8 mouse cellular contexts compared by ENCODE assay signal in the genomic region with DNA sequence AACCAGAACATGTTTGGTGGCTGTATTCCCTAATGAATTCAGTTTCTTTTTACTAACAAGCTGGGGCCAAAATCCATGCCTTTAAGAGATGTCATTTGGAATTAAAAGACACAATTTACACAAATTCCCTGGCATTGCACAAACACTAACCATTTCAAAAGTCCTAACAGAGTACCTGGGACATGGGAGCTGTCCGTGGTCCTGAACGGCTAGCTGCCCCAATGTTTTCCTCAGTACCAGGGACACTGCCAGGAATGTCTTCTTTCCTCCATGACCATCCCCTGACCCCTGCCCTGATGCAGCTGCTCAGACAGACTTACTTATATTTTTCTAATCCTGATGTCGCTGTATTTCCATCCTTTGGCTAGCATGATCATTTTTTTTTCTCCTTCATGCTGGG. TPM values are rescaled to one million over a fixed set of nuclear protein-coding genes. Genes with fewer than 3 reads are reported as not detected.
A peak's percentile ranks its signal among the peaks of the same experiment; 100 is the strongest.
DNase-seq lines count a peak whose midpoint lies in the region; ATAC-seq and TF ChIP-seq lines count a peak whose summit lies in the region.

No protein-coding gene starts in this region.

- H3K4me2 ChIP-seq in lung, embryonic 14.5 days: no peak overlapping the region
- no peak overlapping the region for H3K4me2 ChIP-seq in neural tube, embryonic 11.5 days (ENCODE audit: low read depth)
- H3K4me2 ChIP-seq in intestine, postnatal 0 days (replicated peaks; ENCODE audit: low read depth): no peak overlapping the region

- H3K4me1 ChIP-seq in lung, embryonic 14.5 days (ENCODE audit: insufficient read depth): no peaks in the 10 kb centered on the region
- H3K4me1 ChIP-seq in neural tube, embryonic 11.5 days (ENCODE audit: control insufficient read depth, insufficient read depth, low read length): no peaks in the 10 kb centered on the region
- H3K4me1 ChIP-seq in intestine, postnatal 0 days (replicated peaks; ENCODE audit: control insufficient read depth, insufficient read depth, low read length): no peaks in the 10 kb centered on the region

- H3K9me3 ChIP-seq in lung, embryonic 14.5 days (ENCODE audit: low read depth, low read length): no peaks in the 10 kb centered on the region
- H3K9me3 ChIP-seq in neural tube, embryonic 11.5 days (ENCODE audit: control insufficient read depth, low read length): no peaks in the 10 kb centered on the region
- H3K9me3 ChIP-seq in intestine, postnatal 0 days (ENCODE audit: control insufficient read depth): no peaks in the 10 kb centered on the region

- TF ChIP-seq CTCF in lung, embryonic 14.5 days (IDR thresholded peaks at IDR 0.05; ENCODE audit: low read depth): no peak
- TF ChIP-seq CTCF in intestine, postnatal 0 days (IDR thresholded peaks at IDR 0.05; ENCODE audit: low read depth): no peak

- no peak overlapping the region for H3K27ac ChIP-seq in lung, embryonic 14.5 days (ENCODE audit: low read depth)
- H3K27ac ChIP-seq in neural tube, embryonic 11.5 days (ENCODE audit: low read depth, low read length): no peak overlapping the region
- H3K27ac ChIP-seq in intestine, postnatal 0 days (ENCODE audit: low read depth, low read length): no peak overlapping the region

- no peak overlapping the region for H3K4me3 ChIP-seq in lung, embryonic 14.5 days (ENCODE audit: low read depth, low read length)
- no peak overlapping the region for H3K4me3 ChIP-seq in neural tube, embryonic 11.5 days (ENCODE audit: low read depth, low read length)
- no peak overlapping the region for H3K4me3 ChIP-seq in intestine, postnatal 0 days (ENCODE audit: low read depth, low read length)

- H3K9ac ChIP-seq in lung, embryonic 14.5 days: no peak overlapping the region
- H3K9ac ChIP-seq in neural tube, embryonic 11.5 days (ENCODE audit: low read length): no peak overlapping the region
- no peak overlapping the region for H3K9ac ChIP-seq in intestine, postnatal 0 days (ENCODE audit: low read depth, low read length)

- ATAC-seq in CD4-positive, CD25-positive, alpha-beta regulatory T cell, adult 4 months: no peak
- ATAC-seq in lung, embryonic 14.5 days (ENCODE audit: insufficient read depth): no peak
- no peak for ATAC-seq in neural tube, embryonic 11.5 days (ENCODE audit: insufficient read depth, low FRiP score, low TSS enrichment)
- no peak for ATAC-seq in intestine, postnatal 0 days

- H3K36me3 ChIP-seq in lung, embryonic 14.5 days (ENCODE audit: insufficient read depth): no peaks in the 10 kb centered on the region
- no peaks in the 10 kb centered on the region for H3K36me3 ChIP-seq in neural tube, embryonic 11.5 days (ENCODE audit: control insufficient read depth, insufficient read depth, low read length)
- no peaks in the 10 kb centered on the region for H3K36me3 ChIP-seq in intestine, postnatal 0 days (ENCODE audit: control insufficient read depth, insufficient read depth)

- H3K27me3 ChIP-seq in lung, embryonic 14.5 days (ENCODE audit: insufficient read depth, low read length): no peaks in the 10 kb centered on the region
- no peaks in the 10 kb centered on the region for H3K27me3 ChIP-seq in neural tube, embryonic 11.5 days (ENCODE audit: control insufficient read depth, insufficient read depth, low read length)
- no peaks in the 10 kb centered on the region for H3K27me3 ChIP-seq in intestine, postnatal 0 days (replicated peaks; ENCODE audit: control insufficient read depth, insufficient read depth, low read length)

- DNase-seq in CD4-positive, CD25-positive, alpha-beta regulatory T cell, adult 2 months (ENCODE audit: low read depth, low spot score): peak; percentile 3
- DNase-seq in lung, embryonic 14.5 days: peak; percentile 88
- no peak for DNase-seq in lung, postnatal 25 days (ENCODE audit: low spot score)
- peak; percentile 91 for DNase-seq in embryo, embryonic 10 days (ENCODE audit: low spot score)
- peak; percentile 68 for DNase-seq in neural tube, embryonic 11.5 days (ENCODE audit: low spot score)
- no peak for DNase-seq in left cerebral cortex, adult 11 months (ENCODE audit: low spot score)

- WGBS in lung, embryonic 14.5 days: 2% methylated on average over 3 of the region's 3 CpGs
- 8% methylated on average over 3 of the region's 3 CpGs for WGBS in neural tube, embryonic 11.5 days
- WGBS in intestine, postnatal 0 days: 7% methylated on average over 3 of the region's 3 CpGs

RNA-seq across cellular contexts. Expression of a gene that starts 43.5 kb away (rescaled TPM):
- not detected for polyA plus RNA-seq in CD4-positive, CD25-positive, alpha-beta regulatory T cell, adult 4 months (2017; shearing (Covaris generic))
- not detected in 2 replicates for polyA plus RNA-seq in lung, embryonic 14.5 days (2014; fragmentation: Nextera tagmentation; extraction: Ambion mirVana)
- not detected in 2 replicates for polyA plus RNA-seq in neural tube, embryonic 11.5 days (2014; fragmentation: Nextera tagmentation; extraction: Ambion mirVana)
- not detected in 2 replicates for polyA plus RNA-seq in intestine, postnatal 0 days (2015; fragmentation: Nextera tagmentation; extraction: Ambion mirVana)

Comparison
In these comparisons a context has a peak if more than half of its experiments do, and no peak if none do; other contexts are left out.
1. DNase-seq: peak in CD4-positive, CD25-positive, alpha-beta regulatory T cell, adult 2 months (single experiment), lung, embryonic 14.5 days (single experiment), embryo, embryonic 10 days (single experiment) and neural tube, embryonic 11.5 days (single experiment); none in lung, postnatal 25 days (single experiment) and left cerebral cortex, adult 11 months (single experiment).